Mouse (Mus musculus): ENCODE measurements at regions not wholly inside any gene's neighbourhood (a gene's known extent, or its start where the extent isn't known, plus 50 kb on each side); places are given as distances from the start of the nearest gene placed in this dataset.
A peak's percentile ranks its signal among the peaks of the same experiment; 100 is the strongest.

DNA sequence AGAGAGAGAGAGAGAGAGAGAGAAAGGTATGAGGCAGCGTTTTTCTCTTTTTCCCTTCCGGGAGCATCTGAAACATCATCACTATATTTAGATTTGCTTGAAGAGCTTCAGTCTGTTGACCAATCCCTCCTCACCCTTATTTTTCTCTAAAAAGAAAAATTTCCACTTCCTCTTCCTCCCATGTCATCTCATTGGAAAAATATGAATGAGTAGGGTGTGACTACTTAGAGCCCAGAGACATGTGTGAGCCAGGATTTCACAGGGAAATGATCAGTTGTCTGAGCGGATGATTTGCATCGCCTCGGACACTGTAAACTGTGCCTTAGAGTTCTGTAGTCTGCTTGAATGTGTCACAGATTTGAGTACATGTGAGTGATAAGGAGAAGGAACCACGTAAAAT, 111.3 kb upstream of the Ptger4 start:
- no peak for ATAC-seq (ENCODE audit: low FRiP score, low TSS enrichment)

GRCm38 (mm10) chr15:5354328-5354727, 110.3 kb upstream of the Ptger4 start:
- Histone ChIP-seq H3K4me1 (ENCODE audit: control insufficient read depth, insufficient read depth, low read length) (no peaks in the 10 kb centered on the region), H3K27ac (replicated peaks; ENCODE audit: low read depth, low read length) (no peak overlapping the region), H3K9me3 (ENCODE audit: control insufficient read depth, low read length) (no peaks in the 10 kb centered on the region), H3K4me3 (replicated peaks; ENCODE audit: low read depth, low read length) (no peak overlapping the region), H3K27me3 (ENCODE audit: control insufficient read depth, insufficient read depth, low read length) (no peaks in the 10 kb centered on the region), H3K9ac (replicated peaks; ENCODE audit: low read length) (no peak overlapping the region), H3K36me3 (ENCODE audit: control insufficient read depth, insufficient read depth, low read length) (no peaks in the 10 kb centered on the region), H3K4me2 (ENCODE audit: low read length) (no peak overlapping the region)
- WGBS, result 78% methylated on average over 7 of the region's 7 CpGs
- DNase-seq (no peak), ATAC-seq (ENCODE audit: low FRiP score, low TSS enrichment) (no peak)

More for the DNA sequence above, 111.3 kb upstream of the Ptger4 start:
- 95% methylated on average over 6 of the region's 6 CpGs for WGBS
- Histone ChIP-seq H3K36me3 (ENCODE audit: control insufficient read depth, insufficient read depth, low read length) (no peaks in the 10 kb centered on the region), H3K4me2 (ENCODE audit: low read length) (no peak overlapping the region), H3K4me3 (replicated peaks; ENCODE audit: low read depth, low read length) (no peak overlapping the region), H3K27me3 (ENCODE audit: control insufficient read depth, insufficient read depth, low read length) (no peaks in the 10 kb centered on the region), H3K27ac (replicated peaks; ENCODE audit: low read depth, low read length) (no peak overlapping the region), H3K9ac (replicated peaks; ENCODE audit: low read length) (no peak overlapping the region), H3K9me3 (ENCODE audit: control insufficient read depth, low read length) (no peaks in the 10 kb centered on the region), H3K4me1 (ENCODE audit: control insufficient read depth, insufficient read depth, low read length) (no peaks in the 10 kb centered on the region)
- no peak for DNase-seq

- Histone ChIP-seq H3K9ac (replicated peaks; ENCODE audit: low read length) (no peak overlapping the region), H3K27ac (replicated peaks; ENCODE audit: low read depth, low read length) (no peak overlapping the region), H3K4me2 (ENCODE audit: low read length) (no peak overlapping the region), H3K4me1 (ENCODE audit: control insufficient read depth, insufficient read depth, low read length) (no peaks in the 10 kb centered on the region), H3K9me3 (ENCODE audit: control insufficient read depth, low read length) (no peaks in the 10 kb centered on the region), H3K36me3 (ENCODE audit: control insufficient read depth, insufficient read depth, low read length) (no peaks in the 10 kb centered on the region), H3K4me3 (replicated peaks; ENCODE audit: low read depth, low read length) (no peak overlapping the region), H3K27me3 (ENCODE audit: control insufficient read depth, insufficient read depth, low read length) (no peaks in the 10 kb centered on the region)
- WGBS, result 89% methylated on average over 4 of the region's 4 CpGs
- no peak for ATAC-seq (ENCODE audit: low FRiP score, low TSS enrichment)
- no peak for DNase-seq
Observed at GRCm38 (mm10) chr15:5348881-5349280, 104.9 kb upstream of the Ptger4 start.

- no peak overlapping the region for H3K27ac ChIP-seq (replicated peaks; ENCODE audit: low read depth, low read length)
- no peaks in the 10 kb centered on the region for H3K36me3 ChIP-seq (ENCODE audit: control insufficient read depth, insufficient read depth, low read length)
- no peak overlapping the region for H3K4me2 ChIP-seq (ENCODE audit: low read length)
- no peaks in the 10 kb centered on the region for H3K27me3 ChIP-seq (ENCODE audit: control insufficient read depth, insufficient read depth, low read length)
- no peaks in the 10 kb centered on the region for H3K4me1 ChIP-seq (ENCODE audit: control insufficient read depth, insufficient read depth, low read length)
- H3K9me3 ChIP-seq (ENCODE audit: control insufficient read depth, low read length), result no peaks in the 10 kb centered on the region
- ATAC-seq (ENCODE audit: low FRiP score, low TSS enrichment) (no peak), DNase-seq (no peak)
- no peak overlapping the region for H3K4me3 ChIP-seq (replicated peaks; ENCODE audit: low read depth, low read length)
- WGBS, result 90% methylated on average over 5 of the region's 5 CpGs
- no peak overlapping the region for H3K9ac ChIP-seq (replicated peaks; ENCODE audit: low read length)
Observed at GRCm38 (mm10) chr15:5347674-5348073, 103.7 kb upstream of the Ptger4 start.

GRCm38 (mm10) chr15:5346955-5347354, 103.0 kb upstream of the Ptger4 start:
- H3K27me3 ChIP-seq (ENCODE audit: control insufficient read depth, insufficient read depth, low read length), result no peaks in the 10 kb centered on the region
- DNase-seq (no peak), ATAC-seq (ENCODE audit: low FRiP score, low TSS enrichment) (no peak)
- no peak overlapping the region for H3K4me3 ChIP-seq (replicated peaks; ENCODE audit: low read depth, low read length)
- H3K4me2 ChIP-seq (ENCODE audit: low read length), result no peak overlapping the region
- 93% methylated on average over 3 of the region's 3 CpGs for WGBS
- no peaks in the 10 kb centered on the region for H3K9me3 ChIP-seq (ENCODE audit: control insufficient read depth, low read length)
- no peaks in the 10 kb centered on the region for H3K36me3 ChIP-seq (ENCODE audit: control insufficient read depth, insufficient read depth, low read length)
- H3K9ac ChIP-seq (replicated peaks; ENCODE audit: low read length), result no peak overlapping the region
- no peaks in the 10 kb centered on the region for H3K4me1 ChIP-seq (ENCODE audit: control insufficient read depth, insufficient read depth, low read length)
- H3K27ac ChIP-seq (replicated peaks; ENCODE audit: low read depth, low read length), result no peak overlapping the region

DNA sequence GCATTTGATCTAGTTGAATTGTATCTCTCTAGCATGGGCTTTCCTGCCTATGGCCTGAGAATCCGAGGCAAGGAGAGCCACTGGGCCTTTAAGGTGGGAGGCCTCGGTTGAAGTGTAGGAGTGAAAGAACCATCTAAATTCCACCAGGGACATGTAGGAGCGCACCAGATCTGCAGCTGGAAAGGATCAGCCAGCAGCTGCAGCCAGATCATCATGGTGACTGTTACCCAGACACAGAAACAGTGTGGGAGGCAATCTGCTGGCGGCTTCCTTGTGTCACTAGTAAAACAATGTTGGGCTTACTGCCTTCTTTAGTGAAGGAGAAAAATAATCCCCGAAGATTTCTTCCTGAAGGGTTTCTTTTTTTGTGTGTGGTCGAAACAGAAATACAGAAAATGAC, 99.8 kb upstream of the Ptger4 start:
- H3K27ac ChIP-seq (replicated peaks; ENCODE audit: low read depth, low read length), result no peak overlapping the region
- H3K4me1 ChIP-seq (ENCODE audit: control insufficient read depth, insufficient read depth, low read length), result no peaks in the 10 kb centered on the region
- no peaks in the 10 kb centered on the region for H3K36me3 ChIP-seq (ENCODE audit: control insufficient read depth, insufficient read depth, low read length)
- H3K4me2 ChIP-seq (ENCODE audit: low read length), result no peak overlapping the region
- H3K9me3 ChIP-seq (ENCODE audit: control insufficient read depth, low read length), result no peaks in the 10 kb centered on the region
- H3K27me3 ChIP-seq (ENCODE audit: control insufficient read depth, insufficient read depth, low read length), result no peaks in the 10 kb centered on the region
- ATAC-seq (ENCODE audit: low FRiP score, low TSS enrichment), result no peak
- no peak overlapping the region for H3K4me3 ChIP-seq (replicated peaks; ENCODE audit: low read depth, low read length)
- 86% methylated on average over 6 of the region's 6 CpGs for WGBS
- DNase-seq, result no peak
- H3K9ac ChIP-seq (replicated peaks; ENCODE audit: low read length), result no peak overlapping the region

- DNase-seq (peak; percentile 21), ATAC-seq (ENCODE audit: low FRiP score, low TSS enrichment) (no peak)
- 69% methylated on average over 6 of the region's 6 CpGs for WGBS
- Histone ChIP-seq H3K4me3 (replicated peaks; ENCODE audit: low read depth, low read length) (no peak overlapping the region), H3K9me3 (ENCODE audit: control insufficient read depth, low read length) (no peaks in the 10 kb centered on the region), H3K9ac (replicated peaks; ENCODE audit: low read length) (no peak overlapping the region), H3K36me3 (ENCODE audit: control insufficient read depth, insufficient read depth, low read length) (no peaks in the 10 kb centered on the region), H3K4me2 (ENCODE audit: low read length) (no peak overlapping the region), H3K27ac (replicated peaks; ENCODE audit: low read depth, low read length) (no peak overlapping the region), H3K4me1 (ENCODE audit: control insufficient read depth, insufficient read depth, low read length) (no peaks in the 10 kb centered on the region), H3K27me3 (ENCODE audit: control insufficient read depth, insufficient read depth, low read length) (no peaks in the 10 kb centered on the region)
Observed at GRCm38 (mm10) chr15:5335528-5336268, 91.7 kb upstream of the Ptger4 start.

DNA sequence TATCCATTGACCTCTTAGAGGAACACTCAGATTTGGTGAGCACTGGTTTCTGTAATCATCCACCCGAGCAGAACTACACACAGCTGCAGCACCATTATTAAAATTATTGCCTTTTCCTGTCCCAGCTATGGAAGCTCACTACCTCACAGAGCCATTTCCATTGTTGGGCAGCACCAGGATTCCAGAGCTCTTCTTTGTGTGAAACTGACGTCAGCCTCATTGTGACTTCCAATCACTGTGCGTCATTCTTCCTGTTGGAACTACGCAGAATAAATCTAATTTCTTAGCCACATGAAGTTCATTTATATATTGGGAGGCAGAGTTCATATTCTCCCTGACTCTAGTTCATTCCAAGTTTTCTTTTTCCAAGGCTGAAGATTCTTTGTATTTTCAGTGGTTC, 83.0 kb upstream of the Ptger4 start:
- Histone ChIP-seq H3K4me1 (ENCODE audit: control insufficient read depth, insufficient read depth, low read length) (no peaks in the 10 kb centered on the region), H3K9ac (replicated peaks; ENCODE audit: low read length) (no peak overlapping the region), H3K4me2 (ENCODE audit: low read length) (no peak overlapping the region), H3K4me3 (replicated peaks; ENCODE audit: low read depth, low read length) (no peak overlapping the region), H3K27ac (replicated peaks; ENCODE audit: low read depth, low read length) (no peak overlapping the region), H3K9me3 (ENCODE audit: control insufficient read depth, low read length) (no peaks in the 10 kb centered on the region), H3K27me3 (ENCODE audit: control insufficient read depth, insufficient read depth, low read length) (no peaks in the 10 kb centered on the region), H3K36me3 (ENCODE audit: control insufficient read depth, insufficient read depth, low read length) (no peaks in the 10 kb centered on the region)
- ATAC-seq (ENCODE audit: low FRiP score, low TSS enrichment) (no peak), DNase-seq (no peak)
- WGBS, result 69% methylated on average over 4 of the region's 4 CpGs

- no peak overlapping the region for H3K4me2 ChIP-seq (ENCODE audit: low read length)
Observed at GRCm38 (mm10) chr15:5321691-5322090, 77.7 kb upstream of the Ptger4 start.

More at GRCm38 (mm10) chr15:5321691-5322090, 77.7 kb upstream of the Ptger4 start:
- ATAC-seq (ENCODE audit: low FRiP score, low TSS enrichment) (no peak), DNase-seq (no peak)
- Histone ChIP-seq H3K27me3 (ENCODE audit: control insufficient read depth, insufficient read depth, low read length) (no peaks in the 10 kb centered on the region), H3K36me3 (ENCODE audit: control insufficient read depth, insufficient read depth, low read length) (no peaks in the 10 kb centered on the region), H3K27ac (replicated peaks; ENCODE audit: low read depth, low read length) (no peak overlapping the region), H3K9me3 (ENCODE audit: control insufficient read depth, low read length) (no peaks in the 10 kb centered on the region), H3K9ac (replicated peaks; ENCODE audit: low read length) (no peak overlapping the region), H3K4me1 (ENCODE audit: control insufficient read depth, insufficient read depth, low read length) (no peaks in the 10 kb centered on the region), H3K4me3 (replicated peaks; ENCODE audit: low read depth, low read length) (no peak overlapping the region)
